Mouse (Mus musculus) adrenal gland, postnatal 36 days (tissue): ENCODE data around the gene Izumo1. TPM values are rescaled to one million over a fixed set of nuclear protein-coding genes. Genes with fewer than 3 reads are reported as not detected.

ENCODE experiments used
- total RNA-seq, 2 experiments: library from RNA; stranded (reverse); gene quantifications; 2 replicates each; pipeline ENCODE4 v1.2.3; 2021

The Izumo1 gene
- total RNA-seq, 2 experiments from 2014 or later = 0.16 to 0.20 TPM

Other genes with a start within 250 kb of the Izumo1 start
- 100 to 1,000 TPM; 223 to 308 TPM for gene Snrnp70, start 226.1 kb upstream of the Izumo1 start, total RNA-seq
- not detected for gene Kcna7, start 216.2 kb upstream of the Izumo1 start, total RNA-seq
- gene Ntf5, start 208.1 kb upstream of the Izumo1 start, total RNA-seq = not detected
- gene Lhb, start 201.0 kb upstream of the Izumo1 start, total RNA-seq = not detected
- 10 to 100 TPM; 41.7 to 43.9 TPM for gene Gys1, start 187.0 kb upstream of the Izumo1 start, total RNA-seq
- 10 to 100 TPM; 50.3 to 56.3 TPM for gene Ruvbl2, start 183.7 kb upstream of the Izumo1 start, total RNA-seq
- gene Ftl1, start 161.9 kb upstream of the Izumo1 start, total RNA-seq = 1,000 to 10,000 TPM in 1 of 2 experiments, 100 to 1,000 TPM in 1; 896 to 1,448 TPM
- gene Bax, start 154.9 kb upstream of the Izumo1 start, total RNA-seq = 10 to 100 TPM; 60.1 to 64.5 TPM
- 1 to 10 TPM in 1 of 2 experiments, under 1 TPM in 1; 0.86 to 2.1 TPM for gene Tulp2, start 139.9 kb upstream of the Izumo1 start, total RNA-seq
- 10 to 100 TPM; 39.2 to 52.3 TPM for gene Gm45808, start 135.0 kb upstream of the Izumo1 start, total RNA-seq
- 10 to 100 TPM; 57.8 to 75.6 TPM for gene Dhdh, start 133.0 kb upstream of the Izumo1 start, total RNA-seq
- 100 to 1,000 TPM; 263 to 267 TPM for gene Nucb1, start 111.4 kb upstream of the Izumo1 start, total RNA-seq
- 10 to 100 TPM; 45.7 to 68.4 TPM for gene Ppp1r15a, start 95.5 kb upstream of the Izumo1 start, total RNA-seq
- gene Plekha4, start 95.5 kb upstream of the Izumo1 start, total RNA-seq = 1 to 10 TPM; 3.5 to 4.2 TPM
- 1 to 10 TPM in 1 of 2 experiments, under 1 TPM in 1; 0.56 to 1.2 TPM for gene Hsd17b14, start 66.9 kb upstream of the Izumo1 start, total RNA-seq
- gene Bcat2, start 51.7 kb upstream of the Izumo1 start, total RNA-seq = 100 to 1,000 TPM; 165 to 289 TPM
- gene Fgf21, start 6.3 kb upstream of the Izumo1 start, total RNA-seq = under 1 TPM in 1 of 2 experiments, not detected in 1; 0.33 TPM
- gene Fut1, start 4.5 kb upstream of the Izumo1 start, total RNA-seq = not detected
- gene Rasip1, start 5.7 kb downstream of the Izumo1 start, total RNA-seq = 10 to 100 TPM; 18.7 to 26.0 TPM
- 10 to 100 TPM in 1 of 2 experiments, 1 to 10 TPM in 1; 3.0 to 11.0 TPM for gene Mamstr, start 18.2 kb downstream of the Izumo1 start, total RNA-seq
- gene Fut2, start 44.6 kb downstream of the Izumo1 start, total RNA-seq = under 1 TPM in 1 of 2 experiments, not detected in 1; 0.17 TPM
- gene Ntn5, start 62.2 kb downstream of the Izumo1 start, total RNA-seq = under 1 TPM; 0.23 to 0.83 TPM
- under 1 TPM; 0.23 to 0.99 TPM for gene Sec1, start 72.6 kb downstream of the Izumo1 start, total RNA-seq
- gene Car11, start 78.0 kb downstream of the Izumo1 start, total RNA-seq = 10 to 100 TPM in 1 of 2 experiments, 1 to 10 TPM in 1; 8.6 to 10.2 TPM
- 100 to 1,000 TPM; 125 to 262 TPM for gene Dbp, start 83.3 kb downstream of the Izumo1 start, total RNA-seq
- gene Rpl18, start 93.6 kb downstream of the Izumo1 start, total RNA-seq = 1,000 to 10,000 TPM; 1,050 to 1,062 TPM
- gene Sphk2, start 96.2 kb downstream of the Izumo1 start, total RNA-seq = 10 to 100 TPM; 35.5 to 35.6 TPM
- under 1 TPM; 0.36 to 0.46 TPM for gene Fam83e, start 99.4 kb downstream of the Izumo1 start, total RNA-seq
- gene Spaca4, start 104.0 kb downstream of the Izumo1 start, total RNA-seq = not detected
- gene Lmtk3, start 161.9 kb downstream of the Izumo1 start, total RNA-seq = 1 to 10 TPM; 6.1 to 8.5 TPM
- gene Sult2b1, start 162.9 kb downstream of the Izumo1 start, total RNA-seq = 1 to 10 TPM; 1.1 to 1.4 TPM
- gene Cyth2, start 192.8 kb downstream of the Izumo1 start, total RNA-seq = 100 to 1,000 TPM; 121 to 125 TPM
- gene Kcnj14, start 203.0 kb downstream of the Izumo1 start, total RNA-seq = under 1 TPM; 0.16 to 0.53 TPM
- 10 to 100 TPM; 27.1 to 36.0 TPM for gene Grwd1, start 209.1 kb downstream of the Izumo1 start, total RNA-seq